Mouse (Mus musculus) embryonic facial prominence, embryonic 11.5 days (tissue): ENCODE data around the gene Lrrc28. TPM values are rescaled to one million over a fixed set of nuclear protein-coding genes. Genes with fewer than 3 reads are reported as not detected.

Experiments used
- ATAC-seq: fragments of 200-750 bp; cut with Nextera tagmentation; replicated peaks from 2 replicates; pipeline ENCODE4 v1.8.0; 2017; ENCODE audit warnings: low read depth; ENCODE audit not compliant: insufficient number of reproducible peaks, low FRiP score, low TSS enrichment
- DNase-seq: peaks from one replicate; pipeline ENCODE4 v3.0.0-alpha.2; 2015; ENCODE audit warnings: low spot score
- H3K27ac ChIP-seq: fragments of 300-500 bp; sonication (generic); replicated peaks from 2 replicates; pipeline ENCODE4 v1.5.1; 2014; ENCODE audit warnings: mild to moderate bottlenecking, low read depth, low read length, control low read depth
- H3K27me3 ChIP-seq: fragments of 300-500 bp; sonication (generic); 2 replicates; pipeline ENCODE4 v1.6.1; 2014; ENCODE audit warnings: mild to moderate bottlenecking, low read length, moderate library complexity, mixed read lengths; ENCODE audit not compliant: control insufficient read depth, insufficient read depth
- H3K36me3 ChIP-seq: fragments of 300-500 bp; sonication (generic); replicated peaks from 2 replicates; pipeline ENCODE4 v1.6.1; 2014; ENCODE audit warnings: low read depth, mild to moderate bottlenecking, low read length, moderate library complexity, mixed read lengths; ENCODE audit not compliant: control insufficient read depth, insufficient read depth
- H3K4me1 ChIP-seq: fragments of 300-500 bp; sonication (generic); 2 replicates; pipeline ENCODE4 v1.6.1; 2014; ENCODE audit warnings: low read length, mixed read lengths; ENCODE audit not compliant: control insufficient read depth, insufficient read depth
- H3K4me2 ChIP-seq: fragments of 300-500 bp; sonication (generic); 2 replicates; pipeline ENCODE4 v1.6.1; 2014; ENCODE audit warnings: low read depth, mild to moderate bottlenecking, control low read depth, low read length, moderate library complexity
- H3K4me3 ChIP-seq: fragments of 300-500 bp; sonication (generic); 2 replicates; pipeline ENCODE4 v1.5.1; 2014; ENCODE audit warnings: low read depth, low read length, control low read depth
- H3K9ac ChIP-seq: fragments of 300-500 bp; sonication (generic); replicated peaks from 2 replicates; pipeline ENCODE4 v1.6.1; 2014; ENCODE audit warnings: mild to moderate bottlenecking, control low read depth, low read length
- H3K9me3 ChIP-seq: fragments of 300-500 bp; sonication (generic); replicated peaks from 2 replicates; pipeline ENCODE4 v1.6.1; 2016; ENCODE audit warnings: mild to moderate bottlenecking, low read length, inconsistent platforms, mixed read lengths; ENCODE audit not compliant: control insufficient read depth
- WGBS: fragments of 180-500 bp; shearing (Covaris S2); extraction: QIAGEN DNeasy Blood & Tissue Kit; methylation state at CpG from one replicate; pipeline ENCODE4 v1.1.7; 2014; 5-methylcytosine and 5-hydroxymethylcytosine counted together
- polyA plus RNA-seq: library from polyadenylated mRNA; unstranded; fragments of >200 nt; fragmentation: Nextera tagmentation; extraction: Ambion mirVana; gene quantifications from 2 replicates; pipeline ENCODE4 v1.2.1, GENCODE M21; 2014

Lrrc28 gene
- polyA plus RNA-seq, 1 experiment from 2014 or later: 27.6 TPM

- Histone ChIP-seq H3K4me2 (no peak overlapping the region), H3K9ac (no peak overlapping the region), H3K27ac (no peak overlapping the region), H3K36me3 (no peaks in the 10 kb centered on the region), H3K4me1 (peaks cover 2% of the 10 kb centered on the region; the same call in 1 of the 2 replicates), H3K9me3 (no peaks in the 10 kb centered on the region), H3K27me3 (no peaks in the 10 kb centered on the region), H3K4me3 (no peak overlapping the region)
- WGBS: 53% methylated on average over 15 of the region's 15 CpGs
- ATAC-seq (no peak), DNase-seq (peak; percentile 79)
Measured at GRCm38 (mm10) chr7:67486925-67487760, 157.9 kb downstream of the Lrrc28 start.

DNA sequence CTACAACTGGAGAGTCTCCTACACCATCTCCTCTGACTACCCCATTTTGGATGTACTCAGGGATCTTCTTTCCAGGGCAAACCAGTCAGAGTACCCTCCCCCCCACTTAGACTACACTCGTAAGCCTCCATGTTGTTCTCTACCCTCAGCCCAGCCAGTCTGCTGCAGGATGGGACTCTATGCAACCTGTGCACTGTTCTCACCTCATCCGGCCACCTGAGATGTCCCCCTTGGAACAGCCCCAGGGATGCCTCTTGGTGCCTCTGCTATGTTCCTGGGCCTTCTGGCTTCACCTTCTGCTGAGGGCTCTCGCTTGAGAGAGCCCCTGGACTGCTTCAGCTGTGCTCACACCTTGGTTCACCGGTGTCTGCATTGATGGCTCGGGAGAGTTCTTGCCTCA, 158.7 kb downstream of the Lrrc28 start:
- WGBS: 76% methylated on average over 5 of the region's 5 CpGs
- Histone ChIP-seq H3K9me3 (no peaks in the 10 kb centered on the region), H3K4me1 (peaks cover 2% of the 10 kb centered on the region; the same call in 1 of the 2 replicates), H3K9ac (no peak overlapping the region), H3K36me3 (no peaks in the 10 kb centered on the region), H3K27me3 (no peaks in the 10 kb centered on the region), H3K4me2 (no peak overlapping the region), H3K4me3 (no peak overlapping the region), H3K27ac (no peak overlapping the region)
- DNase-seq (no peak), ATAC-seq (no peak)

DNA sequence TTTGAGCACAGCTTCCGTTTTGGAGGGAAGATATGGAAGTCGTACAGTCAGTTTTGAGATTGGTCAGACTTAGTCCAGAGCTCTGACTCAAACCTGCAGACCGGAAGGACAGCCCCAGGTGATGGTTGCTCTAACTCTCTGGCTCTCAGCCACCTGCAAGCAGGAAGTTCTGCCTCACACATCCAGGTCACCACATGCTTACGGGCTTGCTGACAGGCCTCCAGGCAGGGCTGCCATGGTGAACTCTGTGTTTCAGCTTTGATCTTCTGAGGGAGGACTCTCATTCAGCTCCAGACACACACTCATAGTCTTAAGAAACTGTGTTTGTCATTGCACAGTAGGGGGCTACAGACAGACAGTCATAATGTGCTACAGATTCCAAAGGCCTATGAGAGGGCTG, 161.4 kb downstream of the Lrrc28 start:
- Histone ChIP-seq H3K9me3 (no peaks in the 10 kb centered on the region), H3K4me1 (peaks cover 2% of the 10 kb centered on the region; the same call in 1 of the 2 replicates), H3K27me3 (no peaks in the 10 kb centered on the region; the same call in 1 of the 2 replicates), H3K4me2 (no peak overlapping the region), H3K27ac (no peak overlapping the region), H3K9ac (no peak overlapping the region), H3K36me3 (no peaks in the 10 kb centered on the region), H3K4me3 (no peak overlapping the region)
- ATAC-seq (no peak), DNase-seq (no peak)
- WGBS: 89% methylated on average over 4 of the region's 4 CpGs

GRCm38 (mm10) chr7:67479576-67480413, 165.3 kb downstream of the Lrrc28 start:
- H3K4me2 ChIP-seq: no peak overlapping the region
- 84% methylated on average over 17 of the region's 17 CpGs for WGBS
- H3K4me3 ChIP-seq: no peak overlapping the region
- no peaks in the 10 kb centered on the region for H3K36me3 ChIP-seq
- no peak overlapping the region for H3K27ac ChIP-seq
- DNase-seq (no peak), ATAC-seq (no peak)
- no peak overlapping the region for H3K9ac ChIP-seq
- no peaks in the 10 kb centered on the region for H3K4me1 ChIP-seq
- H3K27me3 ChIP-seq: no peaks in the 10 kb centered on the region; the same call in 1 of the 2 replicates
- no peaks in the 10 kb centered on the region for H3K9me3 ChIP-seq

DNA sequence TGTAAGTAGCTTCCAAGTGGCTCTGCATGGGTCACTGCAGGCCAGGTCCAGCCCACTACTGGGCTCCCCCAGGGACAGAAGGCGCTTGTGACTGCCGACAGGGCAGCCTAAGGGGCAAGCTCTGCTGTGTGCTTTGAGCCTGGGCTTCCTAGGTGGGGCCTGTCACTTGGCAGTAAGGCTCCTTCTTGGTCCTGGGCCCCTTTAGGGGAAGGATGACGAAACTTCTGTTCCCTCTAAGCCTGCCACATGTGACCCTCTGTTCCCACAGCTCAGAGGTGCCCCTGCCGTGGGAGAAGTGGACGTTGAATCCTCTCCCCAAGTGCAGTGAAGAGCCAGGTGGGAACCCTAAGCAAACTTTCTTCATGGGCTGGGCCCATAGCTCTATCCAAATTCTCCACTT, 165.9 kb downstream of the Lrrc28 start:
- Histone ChIP-seq H3K9ac (no peak overlapping the region), H3K4me2 (no peak overlapping the region), H3K9me3 (no peaks in the 10 kb centered on the region), H3K4me1 (no peaks in the 10 kb centered on the region), H3K27me3 (no peaks in the 10 kb centered on the region; the same call in 1 of the 2 replicates), H3K36me3 (no peaks in the 10 kb centered on the region), H3K27ac (no peak overlapping the region), H3K4me3 (no peak overlapping the region)
- DNase-seq: no peak
- ATAC-seq: no peak
- 59% methylated on average over 5 of the region's 5 CpGs for WGBS

GRCm38 (mm10) chr7:67477996-67478395, 167.1 kb downstream of the Lrrc28 start:
- no peak overlapping the region for H3K27ac ChIP-seq
- no peak for ATAC-seq

DNA sequence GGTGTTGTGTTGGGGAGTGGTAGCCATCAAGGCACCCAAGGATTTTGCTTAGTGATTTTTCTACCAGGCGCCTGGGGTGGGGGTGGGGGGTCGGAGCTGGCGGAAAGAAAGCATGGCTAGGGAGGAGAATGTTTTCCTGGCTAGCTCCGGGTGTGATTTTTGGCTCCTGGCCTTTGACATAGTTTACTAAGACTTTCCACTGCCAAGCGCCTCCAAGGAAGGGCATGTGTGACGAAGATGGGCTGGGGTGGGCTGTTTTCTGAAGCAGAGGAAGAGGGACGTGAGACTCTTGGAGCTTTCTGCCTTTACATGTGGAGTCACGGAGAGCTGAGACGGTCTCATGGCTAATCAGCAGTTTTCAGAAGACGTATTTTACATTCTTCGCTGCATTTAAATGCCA, 173.8 kb downstream of the Lrrc28 start:
- ATAC-seq: no peak
- Histone ChIP-seq H3K27ac (no peak overlapping the region), H3K9ac (no peak overlapping the region), H3K9me3 (no peaks in the 10 kb centered on the region), H3K4me3 (no peak overlapping the region), H3K27me3 (no peaks in the 10 kb centered on the region), H3K4me1 (no peaks in the 10 kb centered on the region), H3K36me3 (no peaks in the 10 kb centered on the region), H3K4me2 (no peak overlapping the region)
- WGBS: 75% methylated on average over 11 of the region's 11 CpGs
- no peak for DNase-seq

More at GRCm38 (mm10) chr7:67477996-67478395, 167.1 kb downstream of the Lrrc28 start:
- Histone ChIP-seq H3K27me3 (no peaks in the 10 kb centered on the region; the same call in 1 of the 2 replicates), H3K4me2 (no peak overlapping the region), H3K4me3 (no peak overlapping the region), H3K9ac (no peak overlapping the region), H3K9me3 (no peaks in the 10 kb centered on the region), H3K4me1 (no peaks in the 10 kb centered on the region), H3K36me3 (no peaks in the 10 kb centered on the region)
- no peak for DNase-seq
- WGBS: 44% methylated on average over 8 of the region's 10 CpGs
